Mouse (Mus musculus) embryo, embryonic 11.5 days (tissue): ENCODE data around the gene Ak2.
A peak's percentile ranks its signal among the peaks of the same experiment; 100 is the strongest.

Experiments
- DNase-seq: peaks from one replicate; pipeline ENCODE4 v3.0.0-alpha.2; 2012; ENCODE audit warnings: low read depth, low spot score

Gene Ak2

DNA sequence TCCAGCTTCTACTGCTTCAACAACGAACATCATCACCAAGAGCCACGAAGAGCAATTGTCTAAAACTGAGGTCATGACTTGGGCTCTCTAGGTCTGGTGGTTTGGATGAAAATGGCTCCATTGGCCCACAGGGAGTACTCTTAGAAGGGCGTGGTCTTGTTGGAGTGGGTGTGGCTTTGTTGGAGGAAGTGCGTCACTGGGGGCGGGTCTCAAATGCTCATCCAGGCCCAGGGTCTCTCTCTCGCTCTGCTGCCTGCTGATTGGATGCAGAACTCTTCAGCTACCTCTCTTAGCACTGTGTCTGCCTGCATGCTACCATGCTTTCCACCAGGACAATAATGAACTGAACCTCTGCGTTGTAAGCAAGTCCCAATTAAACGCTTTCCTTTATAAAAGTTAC is 17.1 kb upstream of the Ak2 start:
- DNase-seq = no peak

DNA sequence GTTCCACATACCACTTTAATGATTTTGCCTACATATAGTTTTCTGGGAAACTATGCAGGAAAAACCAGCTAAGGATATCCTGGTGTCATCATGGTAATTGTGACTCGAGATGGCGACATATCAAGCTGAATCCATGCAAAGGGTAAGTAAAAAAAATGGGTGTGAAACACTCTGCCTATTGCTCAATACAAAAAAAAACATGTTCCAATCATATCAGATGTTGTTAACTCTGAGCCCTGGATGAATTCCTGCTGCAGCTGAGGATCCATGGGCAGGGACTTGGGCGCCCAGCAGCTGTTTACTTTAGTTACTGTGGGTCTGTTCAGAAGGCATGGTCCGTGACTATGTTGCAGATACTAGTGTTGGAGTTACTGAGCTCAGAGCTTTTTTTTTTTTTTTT is 15.2 kb upstream of the Ak2 start:
- no peak for DNase-seq

- DNase-seq = no peak
These were observed 14.5 kb upstream of the Ak2 start for GRCm38 (mm10) chr4:128977217-128977616.

- DNase-seq = no peak
These were observed 13.1 kb upstream of the Ak2 start for GRCm38 (mm10) chr4:128978634-128979033.

DNA sequence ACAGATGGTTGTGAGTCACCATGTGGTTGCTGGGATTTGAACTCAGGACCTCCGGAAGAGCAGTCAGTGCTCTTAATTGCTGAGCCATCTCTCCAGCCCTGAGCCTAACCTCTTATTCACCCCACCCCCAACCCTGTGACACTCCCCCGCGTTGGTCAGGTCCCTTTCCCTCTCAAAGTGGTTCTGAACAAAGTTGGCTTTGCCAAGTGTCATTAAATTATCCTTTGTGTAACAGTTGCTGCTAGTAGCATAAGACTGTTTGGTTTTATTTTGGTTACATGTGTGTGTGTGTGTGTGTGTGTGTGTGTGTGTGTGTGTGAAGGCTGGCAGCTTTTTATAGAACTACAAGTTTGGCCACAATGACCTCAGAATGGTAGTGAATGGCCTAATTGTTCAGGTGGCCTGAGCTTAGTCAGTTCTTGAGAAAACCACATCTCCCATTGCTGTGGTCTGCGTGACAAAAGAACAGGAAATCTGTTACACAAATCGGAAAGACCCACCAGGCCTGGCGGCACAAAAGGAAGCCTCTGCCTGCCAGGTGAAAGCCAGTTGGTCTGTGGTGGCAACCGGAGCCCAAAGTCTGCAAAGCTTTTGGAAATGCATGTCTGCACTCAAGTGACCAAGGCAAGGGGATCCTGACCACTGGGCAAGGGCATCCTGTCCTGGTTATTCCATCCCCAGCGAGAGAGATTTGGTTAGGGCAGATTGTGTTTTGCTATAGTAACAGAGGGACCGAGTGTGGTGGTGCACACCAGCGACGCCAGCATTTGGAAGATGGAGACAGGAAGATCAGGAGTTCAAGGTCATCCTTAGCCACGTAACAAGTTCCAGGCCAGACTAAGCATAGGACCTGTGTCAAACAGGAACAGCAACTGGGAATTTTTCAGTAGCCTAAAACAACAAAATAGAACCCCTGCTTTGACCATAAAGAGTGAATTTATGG is 10.6 kb upstream of the Ak2 start:
- DNase-seq = no peak

- no peak for DNase-seq
These were observed 10.0 kb upstream of the Ak2 start for GRCm38 (mm10) chr4:128981833-128982180.

- no peak for DNase-seq
These were observed 8.6 kb upstream of the Ak2 start for GRCm38 (mm10) chr4:128983151-128983550.

DNA sequence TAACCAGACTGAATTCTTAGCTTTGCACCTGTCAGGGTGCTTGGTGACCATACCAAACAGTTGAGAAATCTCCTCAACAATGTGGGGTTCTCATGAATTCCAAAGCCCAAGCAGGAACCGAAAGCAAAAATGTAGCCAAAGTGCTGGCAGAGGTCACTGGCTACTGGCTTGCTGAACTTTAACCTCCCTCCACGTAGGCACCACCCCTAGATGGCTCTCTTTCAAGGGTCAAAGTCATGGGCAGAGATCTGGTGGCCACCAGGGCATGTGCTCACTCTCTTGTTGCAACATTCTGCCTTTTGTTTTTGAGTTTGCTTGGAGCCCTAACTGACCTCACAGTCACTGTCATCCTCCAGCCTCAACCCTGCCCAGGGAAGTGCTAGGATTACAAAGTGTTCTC is 8.1 kb upstream of the Ak2 start:
- no peak for DNase-seq

GRCm38 (mm10) chr4:128984600-128984999 is 7.2 kb upstream of the Ak2 start:
- DNase-seq = no peak

GRCm38 (mm10) chr4:128988911-128989310 is 2.8 kb upstream of the Ak2 start:
- no peak for DNase-seq

GRCm38 (mm10) chr4:128989678-128990077 is 2.1 kb upstream of the Ak2 start:
- no peak for DNase-seq

- DNase-seq = no peak
These were observed 418 bp downstream of the Ak2 start for GRCm38 (mm10) chr4:128992176-128992575.

GRCm38 (mm10) chr4:128993025-128993662 is 1.4 kb downstream of the Ak2 start:
- DNase-seq = peak; percentile 97

- no peak for DNase-seq
These were observed 1.9 kb downstream of the Ak2 start for GRCm38 (mm10) chr4:128993675-128994074.

- no peak for DNase-seq
These were observed 3.5 kb downstream of the Ak2 start for GRCm38 (mm10) chr4:128995238-128995637.

- DNase-seq = no peak
These were observed 5.5 kb downstream of the Ak2 start for GRCm38 (mm10) chr4:128997258-128997657.

GRCm38 (mm10) chr4:128998401-128998800 is 6.6 kb downstream of the Ak2 start:
- no peak for DNase-seq

GRCm38 (mm10) chr4:129000786-129001185 is 9.0 kb downstream of the Ak2 start:
- no peak for DNase-seq

DNA sequence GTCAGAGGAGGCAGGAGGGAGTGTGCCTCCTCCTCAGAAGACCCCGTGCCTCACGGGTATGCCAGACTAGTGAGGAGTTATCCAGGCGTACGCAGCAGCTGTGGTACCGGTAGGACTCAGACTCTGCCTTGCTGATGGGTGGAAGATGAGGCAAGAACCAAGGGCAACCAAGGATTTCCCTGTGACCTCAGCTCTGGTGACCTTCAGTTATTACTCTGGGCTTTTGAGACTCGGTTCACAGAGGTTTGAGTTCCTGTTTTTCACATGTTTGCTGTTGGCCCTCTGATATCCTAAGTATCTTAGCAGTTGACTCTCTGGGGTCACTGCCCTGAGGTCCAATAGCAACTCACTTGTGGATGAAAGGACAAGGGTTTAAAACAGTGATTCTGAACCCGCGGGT is 12.0 kb downstream of the Ak2 start:
- no peak for DNase-seq

- DNase-seq = no peak
These were observed 16.3 kb downstream of the Ak2 start for GRCm38 (mm10) chr4:129008006-129008519.

- DNase-seq = no peak
These were observed 16.9 kb downstream of the Ak2 start for GRCm38 (mm10) chr4:129008672-129009071.

DNA sequence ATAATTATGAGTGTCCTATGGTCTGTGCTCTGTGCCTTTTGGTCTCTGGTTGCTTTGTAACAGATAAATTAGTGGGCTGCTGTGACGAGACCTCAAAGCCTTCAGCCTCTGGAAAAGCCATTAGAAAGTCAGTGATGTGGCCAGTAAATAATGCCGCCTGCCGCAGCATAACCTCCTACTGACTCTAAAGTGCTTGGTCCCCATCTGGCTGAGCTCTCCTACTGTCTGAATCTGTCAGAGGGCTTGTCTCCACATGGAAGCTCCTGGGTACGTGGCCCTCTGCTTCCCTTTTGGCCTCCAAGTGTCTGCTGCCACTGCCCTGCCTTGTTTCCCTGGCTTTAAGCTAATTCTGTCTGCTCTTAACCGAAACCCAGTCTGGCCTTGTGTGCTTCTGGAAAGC is 17.8 kb downstream of the Ak2 start:
- DNase-seq = no peak

GRCm38 (mm10) chr4:129011604-129012121 is 19.9 kb downstream of the Ak2 start:
- no peak for DNase-seq
